Mouse (Mus musculus): Measurements from ENCODE around the gene Narfl. TPM values are rescaled to one million over a fixed set of nuclear protein-coding genes. Genes with fewer than 3 reads are reported as not detected.
A peak's percentile ranks its signal among the peaks of the same experiment; 100 is the strongest.

The Narfl gene
- total RNA-seq, 2 experiments from 2014 or later: 28.8 to 32.8 TPM

DNA sequence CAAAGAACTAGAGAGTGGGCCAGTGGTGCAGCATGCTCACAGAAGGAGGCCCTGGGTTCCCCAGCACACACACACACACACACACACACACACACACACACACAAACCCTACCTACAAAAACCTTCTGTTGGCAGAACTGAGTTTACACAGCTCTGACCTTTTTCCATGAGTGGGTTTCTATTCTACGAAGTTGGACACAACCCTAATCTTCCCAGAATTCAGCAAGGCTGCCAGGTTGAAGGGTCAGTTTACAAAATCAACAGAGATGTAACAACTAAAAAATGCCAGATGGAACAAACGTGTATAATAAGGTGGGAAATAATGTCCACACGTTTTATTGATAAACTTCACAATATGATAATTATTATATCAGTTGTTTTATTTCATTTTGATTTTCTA is 15.9 kb upstream of the Narfl start:
- intact Hi-C loops (cut with DNase I): no loop called here
- DNase-seq (ENCODE audit: low spot score in 2 of 2): no peak

DNA sequence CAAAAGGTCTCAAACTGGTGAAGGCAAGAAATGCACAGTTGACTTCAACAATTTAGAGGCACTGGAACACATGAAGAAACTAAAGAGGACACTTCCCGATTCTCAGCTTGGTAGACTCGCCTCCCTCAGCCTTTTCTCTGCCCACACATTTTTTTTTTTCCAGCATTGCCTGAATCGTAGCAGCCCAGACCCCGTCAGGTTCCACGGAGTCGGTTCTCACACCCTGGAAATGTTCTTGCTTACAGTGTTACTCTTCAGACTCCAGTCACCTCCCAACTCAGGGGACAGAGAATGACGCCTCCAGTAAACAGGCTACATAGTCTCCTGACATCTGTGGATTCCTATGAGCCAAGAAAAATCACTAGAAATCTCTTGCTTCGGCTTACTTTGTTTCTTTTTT is 13.4 kb upstream of the Narfl start:
- peak in 1 of 2 experiments; percentile 54 for DNase-seq (ENCODE audit: low spot score in 2 of 2)
- intact Hi-C loops (cut with DNase I): no loop called here

DNA sequence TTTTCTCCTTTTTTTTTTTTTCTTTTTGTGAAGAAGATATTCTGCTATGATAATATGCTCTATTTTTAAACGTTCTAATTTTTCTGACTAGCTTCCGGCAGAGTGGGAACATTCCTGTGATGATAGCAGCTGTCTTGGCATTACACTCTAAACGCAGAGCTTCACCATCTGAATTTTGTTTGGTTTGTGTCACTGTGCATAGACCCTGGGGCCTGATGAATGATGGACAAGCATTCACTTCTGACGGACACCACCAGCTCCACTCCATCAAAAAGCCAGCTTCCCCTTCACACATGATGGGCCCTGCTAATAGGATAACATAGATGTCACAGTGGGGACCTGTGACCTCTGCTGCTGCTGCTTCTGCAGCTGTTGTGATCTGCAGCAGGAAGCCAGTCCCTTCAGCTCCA is 12.0 kb upstream of the Narfl start:
- intact Hi-C loops (cut with DNase I): no loop called here
- DNase-seq (ENCODE audit: low spot score in 2 of 2): peak; percentile 54 to 86

GRCm38 (mm10) chr17:25762591-25762990 is 11.0 kb upstream of the Narfl start:
- intact Hi-C loops (cut with DNase I): no loop called here
- no peak for DNase-seq (ENCODE audit: low spot score in 2 of 2)

DNA sequence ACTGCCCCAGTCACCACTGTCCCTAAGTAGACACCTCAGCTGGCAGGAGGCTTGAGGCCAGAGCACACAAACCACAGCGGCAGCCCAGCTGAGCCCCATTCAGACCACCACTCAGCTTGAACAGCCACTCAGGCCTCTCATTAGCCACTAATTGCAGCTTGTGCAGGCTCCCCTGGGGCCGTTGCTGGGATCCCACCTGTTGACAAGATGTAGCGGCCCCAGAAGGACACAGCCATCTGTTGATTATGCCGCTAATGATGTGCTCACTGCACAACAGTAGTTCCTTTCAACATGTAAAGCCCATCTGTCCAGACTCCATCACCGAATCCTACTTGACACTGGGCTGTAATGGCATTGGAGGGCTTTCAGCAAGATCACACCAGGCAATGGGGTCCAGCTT is 7.7 kb upstream of the Narfl start:
- no peak for DNase-seq (ENCODE audit: low spot score in 2 of 2)
- intact Hi-C loops (cut with DNase I): no loop called here

DNA sequence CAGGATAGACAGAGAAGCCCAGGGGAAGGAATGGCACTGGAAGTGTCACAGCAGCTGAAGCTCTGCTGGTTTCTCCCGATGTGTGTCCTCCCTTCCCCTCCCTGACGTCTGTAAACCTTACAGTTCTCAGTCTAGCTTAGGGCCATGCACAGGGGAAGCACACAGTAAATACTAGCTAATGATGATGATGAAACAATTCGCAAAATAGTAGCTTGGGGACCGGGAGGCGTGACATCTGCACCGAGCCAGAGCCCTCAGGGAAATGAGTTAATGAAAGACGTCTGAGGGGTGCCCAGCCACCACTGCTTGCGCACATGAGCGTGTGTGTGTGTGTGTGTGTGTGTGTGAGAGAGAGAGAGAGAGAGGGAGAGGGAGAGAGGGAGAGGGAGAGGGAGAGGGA is 4.2 kb upstream of the Narfl start:
- no peak for DNase-seq (ENCODE audit: low spot score in 2 of 2)
- intact Hi-C loops (cut with DNase I): no loop called here

DNA sequence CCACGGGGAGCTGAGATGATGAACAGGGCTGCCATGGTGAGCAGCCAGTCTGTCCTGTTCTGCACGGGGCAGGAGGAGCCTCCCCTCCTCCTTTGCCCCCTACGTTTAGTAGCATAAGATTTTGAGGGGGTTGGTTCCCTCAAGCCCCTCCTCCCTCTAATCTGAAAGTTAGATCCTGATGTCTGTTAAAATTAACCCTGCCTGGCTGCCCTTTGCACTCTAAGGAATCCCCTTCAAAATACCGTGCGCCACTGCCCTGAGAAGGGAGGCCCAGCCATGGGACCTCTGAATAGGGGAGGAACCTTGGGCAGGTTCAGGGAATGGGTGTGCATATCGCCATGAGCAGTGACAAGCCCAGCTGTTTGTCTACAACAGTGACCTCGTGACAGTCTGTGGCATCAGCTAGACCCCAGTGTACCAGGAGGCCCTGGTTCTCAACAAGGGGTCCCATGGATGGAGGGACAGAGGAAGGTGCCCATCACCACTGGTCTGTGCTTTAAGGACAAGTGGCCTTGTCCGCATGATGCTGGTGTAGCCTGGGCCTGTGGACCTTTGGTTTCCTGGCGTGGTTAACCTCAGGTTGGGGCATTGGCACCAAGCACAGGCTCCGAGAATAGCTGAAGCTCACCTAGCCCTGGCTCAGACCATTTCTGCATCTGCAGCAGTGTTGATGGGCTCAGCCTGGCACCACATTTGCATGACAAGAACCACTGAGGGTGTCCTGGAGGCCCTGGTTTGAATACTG is 1.9 kb downstream of the Narfl start:
- DNase-seq (ENCODE audit: low spot score in 2 of 2): no peak
- intact Hi-C loops (cut with DNase I): no loop called here

DNA sequence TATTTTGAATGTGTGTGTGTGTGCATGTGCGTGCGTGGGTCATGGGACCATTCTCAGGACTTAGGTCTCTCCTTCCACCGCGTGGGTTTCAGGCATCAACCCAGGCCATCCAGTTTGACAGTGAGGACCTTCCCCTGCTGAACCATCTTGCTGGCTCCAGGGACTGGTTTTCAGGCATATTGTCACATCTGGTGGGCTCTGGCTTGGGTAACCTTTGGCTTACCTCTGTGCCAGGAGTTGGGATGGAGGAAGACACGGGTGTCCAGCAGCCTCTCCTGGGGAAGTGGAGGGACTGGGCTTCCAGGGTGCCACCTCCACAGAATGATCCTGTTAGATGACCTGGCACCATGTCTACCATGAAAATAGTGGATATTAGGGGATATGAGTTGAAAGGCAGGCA is 4.4 kb downstream of the Narfl start:
- no peak for DNase-seq (ENCODE audit: low spot score in 2 of 2)
- intact Hi-C loops (cut with DNase I): no loop called here

- intact Hi-C loops (cut with DNase I): no loop called here
- no peak for DNase-seq (ENCODE audit: low spot score in 2 of 2)
These were observed 7.8 kb downstream of the Narfl start for GRCm38 (mm10) chr17:25781339-25781738.

- DNase-seq (ENCODE audit: low spot score in 2 of 2): no peak
- intact Hi-C loops (cut with DNase I): no loop called here
These were observed 9.5 kb downstream of the Narfl start for GRCm38 (mm10) chr17:25783086-25783485.

DNA sequence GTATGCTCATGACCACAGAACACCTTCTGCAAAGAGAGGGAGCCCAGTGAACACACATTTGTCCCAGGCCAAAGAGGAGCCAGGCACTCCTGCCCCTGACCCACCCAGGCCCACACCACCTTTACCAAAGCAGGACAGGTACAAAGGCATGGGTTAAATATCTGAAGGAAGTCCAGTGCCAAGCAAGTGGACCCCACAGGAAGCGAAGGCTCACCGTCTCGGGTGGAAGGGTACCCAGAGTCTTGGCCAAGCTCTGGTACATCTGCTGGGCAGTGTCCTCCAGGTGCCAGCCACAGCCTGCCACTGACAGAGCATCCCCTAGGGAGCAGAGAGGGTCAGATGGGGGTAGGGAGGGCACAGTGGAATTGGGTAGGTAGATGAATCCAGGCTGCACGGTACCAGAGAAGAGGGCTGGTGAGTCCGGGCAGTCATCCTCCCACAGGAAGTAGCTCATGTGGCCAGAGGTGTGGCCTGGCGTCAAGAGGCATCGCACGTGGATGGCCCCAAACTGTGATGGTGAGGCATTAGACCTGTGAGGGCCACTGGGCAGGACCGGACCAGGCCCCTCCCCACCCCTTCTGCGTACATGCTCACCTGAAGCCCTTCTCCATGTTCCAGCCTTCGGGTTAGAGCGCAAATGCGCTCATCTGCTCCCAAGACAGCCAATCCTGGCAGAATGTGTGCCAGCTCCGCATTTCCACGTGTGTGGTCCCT is 10.4 kb downstream of the Narfl start:
- intact Hi-C loops (cut with DNase I): no loop called here
- DNase-seq (ENCODE audit: low spot score in 2 of 2): no peak

DNA sequence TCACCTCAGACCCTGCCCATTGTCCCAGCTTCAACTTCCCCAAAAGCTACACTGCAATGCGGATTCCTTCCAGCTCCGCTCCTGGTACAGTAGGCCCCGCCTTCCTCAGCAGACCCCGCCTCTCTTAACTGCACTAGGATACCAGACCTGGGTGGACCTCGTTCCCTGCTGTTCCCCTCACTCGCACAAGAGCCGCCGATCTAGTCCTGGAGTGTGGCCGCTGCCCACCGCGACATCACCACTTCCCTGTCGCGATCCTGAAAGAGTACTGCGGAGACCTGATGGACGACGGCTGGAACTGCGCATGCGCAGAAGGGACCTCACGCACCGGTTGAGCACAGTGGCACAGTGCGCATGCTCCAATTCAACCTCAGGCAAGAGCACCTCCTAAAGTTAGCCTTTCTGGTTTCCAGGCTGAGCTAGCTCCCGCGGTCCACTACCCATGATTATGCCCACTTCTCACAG is 11.7 kb downstream of the Narfl start, which contains the start of gene Haghl:
TSS of gene Haghl (minus strand) at position 393 of the 465 bp plus-strand sequence.
- intact Hi-C loops (cut with DNase I): no loop called here
- peak; percentile 97 to 98 for DNase-seq (ENCODE audit: low spot score in 2 of 2)

DNA sequence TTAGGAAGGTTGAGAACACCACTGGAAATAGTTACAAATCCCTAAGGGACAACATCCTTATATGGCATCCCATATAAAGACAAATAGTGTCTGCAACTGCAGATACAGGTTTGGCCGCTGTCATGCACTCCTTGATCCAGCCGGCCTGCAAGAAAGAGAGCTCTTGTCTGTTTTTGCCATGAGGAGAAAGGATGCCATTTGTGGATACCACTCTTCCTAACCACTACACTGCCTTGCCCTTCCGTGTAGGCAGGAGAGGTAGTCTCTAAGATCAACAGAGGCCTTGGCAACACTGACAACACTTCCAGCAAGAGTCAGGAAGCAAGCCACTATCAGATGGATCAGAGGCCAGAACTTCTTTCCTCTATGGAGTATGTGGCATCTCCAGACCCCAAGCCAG is 12.7 kb downstream of the Narfl start, which contains the start of gene Ccdc78:
TSS of gene Ccdc78 (plus strand) at position 301 of the 400 bp plus-strand sequence.
- intact Hi-C loops (cut with DNase I): no loop called here
- DNase-seq (ENCODE audit: low spot score in 2 of 2): no peak

GRCm38 (mm10) chr17:25786781-25787504 is 13.4 kb downstream of the Narfl start:
- intact Hi-C loops (cut with DNase I): no loop called here

DNA sequence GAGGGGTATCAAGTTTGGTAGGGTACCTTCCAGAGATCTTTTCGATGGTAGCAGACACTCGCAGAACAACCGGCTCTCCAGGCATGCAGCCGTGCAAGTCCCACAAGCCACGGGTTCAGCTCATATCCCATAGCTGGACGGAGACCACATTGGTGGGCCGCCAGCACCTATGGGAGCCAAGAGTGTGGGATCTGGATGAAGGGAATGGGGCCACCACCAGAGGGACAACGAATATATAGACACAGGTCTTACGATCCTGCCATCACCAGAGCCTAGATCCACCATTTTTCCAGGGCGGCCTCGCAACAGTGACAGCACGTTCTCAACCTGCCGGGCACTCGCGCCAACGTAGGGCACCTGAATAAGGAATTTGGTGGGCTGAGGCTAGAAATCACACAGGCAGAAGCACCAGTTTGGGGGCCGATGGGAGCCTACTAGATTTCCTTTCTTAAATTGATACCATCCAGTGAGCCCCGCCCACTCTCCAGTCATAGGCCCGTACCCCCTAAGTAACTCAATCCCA is 17.8 kb downstream of the Narfl start:
- intact Hi-C loops (cut with DNase I): loop anchor here (10.0 kb wide), 1 partner anchor 227 kb away; no protein-coding TSS in a partner anchor

More at GRCm38 (mm10) chr17:25786781-25787504, 13.4 kb downstream of the Narfl start:
- DNase-seq (ENCODE audit: low spot score in 2 of 2): no peak

DNA sequence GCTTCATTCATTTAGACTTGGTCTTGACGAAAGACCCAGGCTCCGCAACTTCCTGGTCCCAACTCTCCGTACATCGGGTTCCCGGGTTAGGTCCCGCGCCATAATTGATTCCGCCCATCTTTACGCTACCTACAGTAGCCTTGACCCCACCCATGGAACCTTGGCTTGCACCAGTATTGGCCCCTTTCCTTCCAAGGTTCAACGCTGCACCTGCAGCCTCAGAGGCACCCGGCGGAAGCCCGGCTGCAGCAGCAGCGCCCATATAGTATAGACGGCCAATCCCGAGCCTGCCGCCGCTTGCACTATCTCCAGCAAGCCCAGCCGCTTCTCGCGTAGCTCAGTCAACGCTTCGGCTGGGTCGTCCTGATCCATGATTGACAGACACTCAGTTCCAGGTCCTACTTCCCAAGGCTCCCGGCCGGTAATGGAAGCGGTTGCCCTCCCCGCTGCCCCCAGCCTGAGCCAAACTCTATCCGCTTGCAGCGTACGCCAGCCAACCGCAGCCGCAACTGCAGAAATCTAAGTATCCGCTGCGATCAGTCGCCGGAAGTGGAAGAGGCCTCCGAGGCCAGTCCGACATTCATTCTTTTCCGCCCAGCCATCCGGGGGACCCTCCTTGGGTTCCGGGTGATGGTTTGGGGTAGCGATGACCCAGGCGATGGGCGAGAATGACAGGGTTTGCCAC is 18.4 kb downstream of the Narfl start:
- DNase-seq (ENCODE audit: low spot score in 2 of 2): peak; percentile 80 to 86
- intact Hi-C loops (cut with DNase I): loop anchor here (10.0 kb wide), 1 partner anchor 227 kb away; no protein-coding TSS in a partner anchor

More for the DNA sequence above, 17.8 kb downstream of the Narfl start:
- DNase-seq (ENCODE audit: low spot score in 2 of 2): peak in 1 of 2 experiments; percentile 55

DNA sequence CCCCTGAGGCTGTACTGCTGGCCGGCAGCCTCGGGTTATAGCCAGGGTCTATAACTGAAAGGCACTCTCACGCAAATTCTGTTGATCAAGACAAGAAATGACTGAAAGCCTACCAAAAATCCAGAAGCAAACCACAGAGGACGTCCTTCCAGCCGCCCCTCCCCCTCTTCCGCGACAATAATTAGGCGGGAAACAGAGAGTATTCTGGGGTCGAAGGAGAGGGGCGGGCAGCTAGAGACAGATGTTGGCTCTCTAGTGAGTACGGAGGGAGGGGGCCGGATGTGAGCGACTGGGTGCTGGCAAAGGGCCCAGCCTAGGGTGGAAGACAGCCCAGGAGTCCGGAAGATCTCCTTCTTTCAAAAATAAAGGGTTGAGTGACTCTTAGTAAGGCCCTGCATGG is 19.0 kb downstream of the Narfl start, which contains the start of gene Fam173a:
TSS of gene Fam173a (minus strand) at position 287 of the 400 bp plus-strand sequence.
- peak; percentile 80 for DNase-seq (ENCODE audit: low spot score in 2 of 2)
- intact Hi-C loops (cut with DNase I): loop anchor here (10.0 kb wide), 1 partner anchor 228 kb away; no protein-coding TSS in a partner anchor

DNA sequence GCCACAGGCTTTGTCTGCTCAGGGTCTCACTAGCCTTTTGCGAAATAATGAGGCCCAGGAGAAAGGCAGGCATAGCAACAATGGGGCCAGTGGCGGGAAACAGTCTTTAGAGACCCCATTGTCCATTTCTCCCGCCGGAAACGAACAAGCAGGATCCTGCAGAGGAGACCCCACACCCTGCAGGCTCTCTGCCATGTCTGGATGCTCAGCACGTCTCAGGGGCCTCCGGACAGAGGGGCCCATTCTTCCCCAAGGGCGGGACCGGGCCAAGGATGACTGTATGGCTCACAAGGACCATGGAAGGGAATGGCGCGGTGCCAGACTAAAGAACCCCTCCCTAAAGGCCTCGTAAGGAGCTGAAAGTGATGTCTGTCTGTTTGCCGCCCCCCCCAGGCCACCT is 20.6 kb downstream of the Narfl start:
- DNase-seq (ENCODE audit: low spot score in 2 of 2): no peak
- intact Hi-C loops (cut with DNase I): loop anchor here (10.0 kb wide), 1 partner anchor 229 kb away; no protein-coding TSS in a partner anchor

DNA sequence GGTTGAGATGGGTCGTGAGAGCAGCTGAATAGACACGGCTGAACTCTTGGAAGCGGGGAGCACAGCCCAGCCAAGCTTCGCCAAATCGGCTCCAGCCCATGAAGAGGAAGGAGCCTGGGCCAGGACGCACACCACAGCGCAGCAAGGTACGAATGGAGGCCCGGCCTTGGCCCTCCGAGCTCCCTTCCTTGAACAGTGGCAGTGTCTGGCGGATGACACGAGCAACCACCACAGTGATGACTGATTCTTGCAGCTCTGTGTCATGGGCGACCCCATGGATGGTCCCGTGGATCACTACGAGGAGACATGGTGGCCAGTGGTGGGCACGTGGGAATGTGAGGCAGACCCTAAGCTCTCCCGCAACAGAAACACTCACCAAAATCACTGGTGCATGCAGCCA is 21.4 kb downstream of the Narfl start:
- intact Hi-C loops (cut with DNase I): loop anchor here (10.0 kb wide), 1 partner anchor 230 kb away; no protein-coding TSS in a partner anchor
- no peak for DNase-seq (ENCODE audit: low spot score in 2 of 2)
